Mouse (Mus musculus): Measurements from ENCODE around the gene Gm4307. TPM values are rescaled to one million over a fixed set of nuclear protein-coding genes. Genes with fewer than 3 reads are reported as not detected.

Gene Gm4307
- not detected for polyA plus RNA-seq (2014; fragmentation: Illumina TruSeq; extraction: RNeasy Lipid Tissue Mini Kit (QIAGEN cat#74804); ENCODE audit: low read depth, low replicate concordance)

GRCm38 (mm10) chr10:100361038-100361437 lies at the start of gene Gm4307:
Gene Gm4307 (plus strand): TSS chr10:100361338.

GRCm38 (mm10) chr10:100335376-100335775 lies 25.8 kb upstream of the Gm4307 start, which contains the start of gene Gm4301:
Gene Gm4301 (plus strand): TSS chr10:100335676.

GRCm38 (mm10) chr10:100340536-100340935 lies 20.6 kb upstream of the Gm4307 start, which contains the start of gene Gm4302:
Gene Gm4302 (plus strand): TSS chr10:100340836.

GRCm38 (mm10) chr10:100345672-100346071 lies 15.5 kb upstream of the Gm4307 start, which contains the start of gene Gm4303:
Gene Gm4303 (plus strand): TSS chr10:100345972.

GRCm38 (mm10) chr10:100350793-100351192 lies 10.3 kb upstream of the Gm4307 start, which contains the start of gene Gm4305:
Gene Gm4305 (plus strand): TSS chr10:100351093.

GRCm38 (mm10) chr10:100382460-100382859 lies 21.3 kb downstream of the Gm4307 start, which contains the start of gene Gm4312:
Gene Gm4312 (minus strand): TSS chr10:100382560.

Other genes with a start within 250 kb of the Gm4307 start
- not detected for gene Gm4301, start 25.7 kb upstream of the Gm4307 start, polyA plus RNA-seq (2014; fragmentation: Illumina TruSeq; extraction: RNeasy Lipid Tissue Mini Kit (QIAGEN cat#74804); ENCODE audit: low read depth, low replicate concordance)
- not detected for gene Gm4302, start 20.5 kb upstream of the Gm4307 start, polyA plus RNA-seq (2014; fragmentation: Illumina TruSeq; extraction: RNeasy Lipid Tissue Mini Kit (QIAGEN cat#74804); ENCODE audit: low read depth, low replicate concordance)
- gene Gm4303, start 15.4 kb upstream of the Gm4307 start, polyA plus RNA-seq (2014; fragmentation: Illumina TruSeq; extraction: RNeasy Lipid Tissue Mini Kit (QIAGEN cat#74804); ENCODE audit: low read depth, low replicate concordance): not detected
- gene Gm4305, start 10.2 kb upstream of the Gm4307 start, polyA plus RNA-seq (2014; fragmentation: Illumina TruSeq; extraction: RNeasy Lipid Tissue Mini Kit (QIAGEN cat#74804); ENCODE audit: low read depth, low replicate concordance): not detected
- not detected for gene Gm4312, start 21.2 kb downstream of the Gm4307 start, polyA plus RNA-seq (2014; fragmentation: Illumina TruSeq; extraction: RNeasy Lipid Tissue Mini Kit (QIAGEN cat#74804); ENCODE audit: low read depth, low replicate concordance)
- 51.3 TPM for gene Tmtc3, start 126.0 kb downstream of the Gm4307 start, polyA plus RNA-seq (2014; fragmentation: Illumina TruSeq; extraction: RNeasy Lipid Tissue Mini Kit (QIAGEN cat#74804); ENCODE audit: low read depth, low replicate concordance)
- 28.9 TPM for gene Cep290, start 126.2 kb downstream of the Gm4307 start, polyA plus RNA-seq (2014; fragmentation: Illumina TruSeq; extraction: RNeasy Lipid Tissue Mini Kit (QIAGEN cat#74804); ENCODE audit: low read depth, low replicate concordance)
- gene 4930430F08Rik, start 229.1 kb downstream of the Gm4307 start, polyA plus RNA-seq (2014; fragmentation: Illumina TruSeq; extraction: RNeasy Lipid Tissue Mini Kit (QIAGEN cat#74804); ENCODE audit: low read depth, low replicate concordance): 13.9 TPM
- not detected for gene 1700017N19Rik, start 229.1 kb downstream of the Gm4307 start, polyA plus RNA-seq (2014; fragmentation: Illumina TruSeq; extraction: RNeasy Lipid Tissue Mini Kit (QIAGEN cat#74804); ENCODE audit: low read depth, low replicate concordance)